Mouse (Mus musculus) retina, embryonic 14.5 days (tissue): ENCODE data around the gene Prss21.
A peak's percentile ranks its signal among the peaks of the same experiment; 100 is the strongest.

Experiments
- DNase-seq: peaks from one replicate; pipeline ENCODE4 v3.0.0-alpha.2; 2015; ENCODE audit warnings: low spot score

The Prss21 gene

GRCm38 (mm10) chr17:23867756-23868155, at the start of gene Prss21:
Gene Prss21 (plus strand): TSS chr17:23868056.
- DNase-seq: no peak

GRCm38 (mm10) chr17:23818579-23818978, 49.3 kb upstream of the Prss21 start:
- DNase-seq: no peak

GRCm38 (mm10) chr17:23819235-23819634, 48.6 kb upstream of the Prss21 start:
- no peak for DNase-seq

DNA sequence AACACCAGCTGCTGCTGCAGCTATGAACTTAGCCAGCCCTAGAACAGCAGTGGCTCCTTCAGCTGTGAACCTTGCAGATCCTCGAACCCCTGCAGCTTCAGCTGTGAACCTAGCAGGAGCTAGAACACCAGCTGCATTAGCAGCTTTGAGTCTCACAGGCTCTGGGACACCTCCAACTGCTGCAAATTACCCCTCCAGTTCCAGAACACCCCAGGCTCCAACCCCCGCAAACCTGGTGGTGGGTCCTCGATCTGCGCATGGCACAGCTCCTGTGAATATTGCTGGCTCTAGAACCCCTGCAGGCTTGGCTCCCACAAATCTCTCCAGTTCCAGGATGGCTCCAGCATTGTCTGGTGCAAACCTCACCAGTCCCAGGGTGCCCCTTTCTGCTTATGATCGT, 47.1 kb upstream of the Prss21 start:
- DNase-seq: no peak

DNA sequence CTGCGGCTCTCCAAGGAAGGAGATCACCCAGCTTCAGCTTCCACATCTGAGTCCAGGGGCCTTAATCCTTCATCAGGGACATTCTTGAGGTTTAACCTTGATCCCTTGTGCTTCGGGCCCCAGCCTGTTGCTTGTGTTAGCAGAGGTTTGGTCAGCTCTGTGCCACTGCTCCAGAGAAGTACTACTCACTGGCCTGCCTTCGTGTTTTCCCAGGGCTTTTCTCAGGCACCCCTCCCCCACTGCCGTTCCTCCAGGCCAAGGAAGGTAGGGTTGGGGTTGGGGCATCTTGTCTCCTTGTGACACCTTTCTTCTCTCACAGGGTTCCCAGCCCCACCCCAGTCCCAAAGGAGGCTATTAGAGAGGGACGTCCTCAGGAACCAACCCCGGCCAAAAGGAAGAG, 45.8 kb upstream of the Prss21 start:
- no peak for DNase-seq

- DNase-seq: no peak
Measured at GRCm38 (mm10) chr17:23823018-23823417, 44.8 kb upstream of the Prss21 start.

DNA sequence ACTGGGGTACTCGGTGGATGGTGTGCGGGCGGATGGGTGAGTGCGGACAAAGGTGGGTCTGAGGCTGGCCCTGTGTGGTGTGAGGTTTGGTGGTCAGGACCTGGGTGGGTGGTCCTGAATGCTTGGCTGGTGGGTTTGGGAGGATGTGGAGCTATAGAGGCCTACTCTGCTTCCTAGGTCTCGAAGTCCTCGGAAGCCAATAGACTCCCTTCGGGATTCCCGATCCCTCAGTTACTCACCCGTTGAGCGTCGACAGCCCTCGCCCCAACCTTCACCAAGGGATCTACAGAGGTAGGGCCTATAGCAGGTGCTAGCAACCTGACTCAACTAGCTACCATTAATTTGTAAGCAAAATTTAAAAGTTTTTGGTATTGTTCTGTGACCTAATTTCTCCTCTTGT, 44.2 kb upstream of the Prss21 start:
- no peak for DNase-seq

DNA sequence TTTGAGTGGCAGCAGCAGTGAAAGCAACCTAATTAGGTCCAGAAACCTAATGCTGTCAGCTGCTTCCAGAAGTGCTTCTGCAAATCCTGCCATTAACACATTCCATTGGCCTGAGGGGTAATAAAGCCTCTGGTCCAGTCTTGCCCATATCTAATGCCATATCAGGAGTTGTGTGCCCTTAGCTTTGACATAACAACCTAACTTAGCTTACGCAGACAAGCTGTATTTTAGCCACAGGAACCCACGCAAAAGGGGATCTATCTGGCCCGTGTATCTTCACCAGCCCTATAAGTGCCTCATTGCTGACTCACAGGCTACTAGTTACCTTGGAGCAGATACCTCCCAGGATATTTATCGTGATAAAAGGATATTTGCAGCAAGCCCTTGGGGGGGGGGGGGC, 42.3 kb upstream of the Prss21 start:
- DNase-seq: no peak

- DNase-seq: peak; percentile 67
Measured at GRCm38 (mm10) chr17:23828271-23829001, 39.4 kb upstream of the Prss21 start.

DNA sequence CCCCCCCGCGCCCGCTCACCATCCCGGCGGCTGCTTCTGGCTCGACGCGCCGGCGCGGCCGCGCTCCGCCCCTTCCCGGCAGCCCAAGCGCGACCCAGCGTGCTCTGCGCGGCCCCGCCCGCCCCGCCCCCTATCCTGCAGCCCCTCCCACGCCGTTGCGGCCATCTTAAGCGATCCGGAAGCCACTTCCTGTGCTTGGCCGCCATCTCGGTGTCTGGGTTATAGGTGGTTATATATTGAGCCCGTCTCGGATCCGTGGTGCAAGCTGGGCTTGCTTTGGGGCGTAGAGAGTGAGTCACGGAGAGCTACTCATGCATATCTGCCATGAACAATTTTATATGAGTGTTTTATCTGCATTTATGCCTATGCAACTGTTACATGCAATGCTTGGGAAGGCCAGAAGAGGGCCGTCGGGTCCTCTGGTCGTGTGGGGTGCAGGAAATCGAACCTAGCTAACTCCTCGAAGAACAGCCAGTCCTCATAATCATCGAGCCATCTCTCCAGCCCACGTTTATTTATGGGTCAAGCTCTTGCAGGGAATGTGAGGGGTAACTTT, 38.7 kb upstream of the Prss21 start, which contains the start of gene Elob:
Gene Elob (minus strand): TSS at position 73 of the 556 bp plus-strand sequence.
- peak; percentile 89 for DNase-seq

- DNase-seq: no peak
Measured at GRCm38 (mm10) chr17:23831201-23831600, 36.7 kb upstream of the Prss21 start.

DNA sequence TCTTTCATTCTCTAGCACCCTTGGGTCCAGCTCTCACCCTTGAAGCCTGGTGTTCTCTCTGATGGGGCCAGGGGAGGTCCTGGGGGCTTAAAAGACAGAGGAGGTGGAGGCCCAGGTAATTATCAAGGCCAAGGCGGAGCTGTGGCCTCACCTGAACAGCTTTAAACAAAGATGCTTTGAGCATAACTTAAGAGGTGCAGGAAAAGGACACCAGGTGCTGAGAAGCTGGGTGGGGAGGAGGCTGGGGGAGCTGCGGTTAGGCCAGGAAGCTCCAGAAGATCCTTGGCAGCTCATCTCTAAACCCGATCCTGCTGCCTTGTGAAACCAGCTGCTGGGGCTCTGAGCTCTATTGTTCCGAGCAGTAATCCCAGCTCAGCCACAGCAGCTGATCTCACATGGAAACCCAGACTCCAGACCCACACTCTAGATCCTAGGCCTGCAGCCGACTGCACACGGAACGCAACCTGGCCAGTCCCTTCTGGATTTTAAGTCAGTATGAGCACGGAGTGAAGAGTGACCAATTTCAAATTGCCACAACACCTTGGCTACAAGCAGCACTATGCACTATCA, 31.8 kb upstream of the Prss21 start, which contains the start of gene Prss33:
Gene Prss33 (minus strand): TSS at position 51 of the 570 bp plus-strand sequence.
- peak; percentile 35 for DNase-seq

GRCm38 (mm10) chr17:23841145-23841544, 26.7 kb upstream of the Prss21 start:
- DNase-seq: peak; percentile 91

DNA sequence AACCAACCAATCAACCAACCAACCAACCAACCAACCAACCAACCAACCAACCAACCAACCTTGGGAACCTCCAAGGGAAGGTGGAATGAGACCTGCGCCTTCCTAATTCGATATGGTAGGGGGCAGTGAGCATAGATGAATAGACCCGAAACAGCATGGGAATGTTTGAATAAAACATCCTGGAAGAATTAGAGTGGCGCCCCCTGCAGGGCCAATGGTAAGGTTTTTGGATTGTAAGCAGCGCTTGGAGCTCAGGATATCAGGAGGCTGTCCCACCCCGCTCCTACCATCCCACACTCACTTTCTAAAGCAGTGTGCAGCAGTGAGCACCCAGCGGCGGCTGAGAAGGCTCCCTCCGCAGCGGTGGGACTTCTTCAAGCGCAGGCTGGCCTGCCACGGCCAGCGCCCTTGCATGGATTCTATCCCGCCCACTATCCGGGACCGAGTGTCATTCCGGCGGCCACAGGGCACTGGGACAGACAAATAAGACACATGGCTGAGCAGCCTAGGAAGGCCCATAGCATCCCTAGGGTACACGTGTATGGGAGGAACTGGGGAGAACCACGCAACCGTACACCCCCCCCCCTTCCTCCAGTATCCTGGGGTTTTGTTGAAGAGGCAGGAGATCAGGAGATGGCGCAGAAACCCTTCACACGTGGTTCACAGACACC, 24.6 kb upstream of the Prss21 start:
- DNase-seq: peak; percentile 67

GRCm38 (mm10) chr17:23843812-23844273, 24.0 kb upstream of the Prss21 start, which contains the start of the genes Prss32 and Prss41:
Gene Prss32 (plus strand): TSS chr17:23843855.
Gene Prss41 (minus strand): TSS chr17:23844172.
- peak; percentile 83 for DNase-seq

DNA sequence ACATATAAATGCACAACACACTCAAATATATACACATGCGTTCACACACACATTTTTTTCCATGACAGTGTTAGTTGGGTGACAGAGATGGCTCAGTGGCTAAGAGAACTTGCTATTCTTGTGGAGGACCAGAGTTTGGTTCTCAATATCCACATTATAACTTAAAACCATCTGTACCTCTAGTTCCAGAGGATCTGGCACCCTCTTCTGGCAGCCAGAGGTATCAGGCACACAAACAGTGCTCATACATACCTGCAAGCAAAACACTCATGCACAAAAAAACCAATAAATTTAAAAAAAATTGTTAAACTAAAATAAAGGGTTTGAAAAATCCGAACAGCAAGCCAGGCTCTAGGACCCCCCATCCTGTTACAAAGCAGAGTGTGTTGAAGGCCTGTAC, 17.8 kb upstream of the Prss21 start:
- no peak for DNase-seq

GRCm38 (mm10) chr17:23850853-23851749, 16.8 kb upstream of the Prss21 start:
- DNase-seq: peak; percentile 80

GRCm38 (mm10) chr17:23853292-23853691, 14.6 kb upstream of the Prss21 start:
- peak; percentile 81 for DNase-seq

- no peak for DNase-seq
Measured at GRCm38 (mm10) chr17:23854229-23854765, 13.6 kb upstream of the Prss21 start.

GRCm38 (mm10) chr17:23857193-23857592, 10.7 kb upstream of the Prss21 start:
- no peak for DNase-seq

- no peak for DNase-seq
Measured at GRCm38 (mm10) chr17:23857913-23858312, 9.9 kb upstream of the Prss21 start.
